Mouse (Mus musculus) neutrophil, adult 59 days (primary cell): ENCODE data around the gene Mtor. TPM values are rescaled to one million over a fixed set of nuclear protein-coding genes. Genes with fewer than 3 reads are reported as not detected.

Experiments used
- total RNA-seq, 2 experiments: library from RNA; stranded (reverse); gene quantifications; 1 replicate in 1 of 2; 2 replicates in 1 of 2; pipeline ENCODE4 v1.2.4; 2023

The Mtor gene
- total RNA-seq: 10 to 100 TPM; 21.1 to 31.2 TPM

DNA sequence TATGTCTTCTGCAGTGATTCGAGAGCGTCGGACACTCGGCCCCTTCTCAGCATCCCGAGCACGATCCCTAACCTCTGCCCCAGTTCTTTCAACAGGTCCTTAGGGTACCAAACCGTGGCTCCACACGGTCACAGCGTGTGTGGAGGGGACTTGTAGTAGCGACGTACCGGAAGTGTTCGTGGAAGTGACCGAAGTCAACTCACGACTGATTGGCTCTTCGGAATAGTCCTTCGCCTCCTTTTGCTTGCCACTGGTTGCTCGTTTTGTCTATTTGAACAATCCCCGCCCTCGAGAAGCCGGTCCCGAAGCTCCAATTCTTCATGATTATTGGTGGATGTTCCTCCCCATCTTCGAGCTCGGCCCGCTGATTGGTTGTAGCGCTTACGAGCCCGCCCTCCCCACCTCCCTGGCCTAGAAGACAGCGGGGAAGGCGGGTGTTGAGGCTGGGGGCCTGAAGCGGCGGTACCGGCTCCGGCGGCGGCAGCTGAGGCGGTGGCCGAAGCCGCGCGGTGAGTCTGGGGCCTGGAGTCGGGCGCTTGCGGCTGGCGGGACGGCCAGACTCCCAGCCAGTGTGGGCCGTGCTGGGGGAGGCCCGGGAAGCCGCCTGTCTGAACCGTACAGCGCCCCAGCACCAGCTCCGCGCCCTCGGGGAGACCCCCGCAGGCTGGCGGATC, at the start of gene Mtor:
Gene Mtor (plus strand): TSS at position 433 of the 674 bp plus-strand sequence.

GRCm38 (mm10) chr4:148444250-148444967, 4.0 kb upstream of the Mtor start, which contains the start of gene Ubiad1:
Gene Ubiad1 (minus strand): TSS chr4:148444771.

DNA sequence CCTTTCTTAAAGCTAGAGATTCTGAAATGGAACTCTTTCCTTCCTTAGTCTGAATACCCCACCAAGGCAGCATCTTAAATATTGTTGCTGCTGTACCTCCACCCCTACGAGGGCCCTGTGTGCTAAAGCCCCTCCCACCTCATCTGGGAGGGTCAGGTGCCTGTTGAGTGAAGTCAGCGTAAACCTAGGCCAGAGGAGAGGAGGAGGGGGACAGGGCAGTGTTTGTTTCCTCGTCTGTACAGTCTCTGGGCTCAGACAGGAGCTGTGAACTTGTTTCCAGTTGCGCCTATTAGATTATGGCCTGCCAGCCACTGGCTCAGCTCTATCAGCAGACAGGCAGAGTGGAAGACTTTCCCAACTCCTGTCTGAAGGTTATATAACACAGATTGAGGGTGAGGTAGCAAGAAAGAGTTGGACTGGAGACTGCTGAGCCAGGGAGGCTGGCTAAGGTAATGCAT, 52.0 kb downstream of the Mtor start, which contains the start of gene Angptl7:
Gene Angptl7 (minus strand): TSS at position 51 of the 458 bp plus-strand sequence.

DNA sequence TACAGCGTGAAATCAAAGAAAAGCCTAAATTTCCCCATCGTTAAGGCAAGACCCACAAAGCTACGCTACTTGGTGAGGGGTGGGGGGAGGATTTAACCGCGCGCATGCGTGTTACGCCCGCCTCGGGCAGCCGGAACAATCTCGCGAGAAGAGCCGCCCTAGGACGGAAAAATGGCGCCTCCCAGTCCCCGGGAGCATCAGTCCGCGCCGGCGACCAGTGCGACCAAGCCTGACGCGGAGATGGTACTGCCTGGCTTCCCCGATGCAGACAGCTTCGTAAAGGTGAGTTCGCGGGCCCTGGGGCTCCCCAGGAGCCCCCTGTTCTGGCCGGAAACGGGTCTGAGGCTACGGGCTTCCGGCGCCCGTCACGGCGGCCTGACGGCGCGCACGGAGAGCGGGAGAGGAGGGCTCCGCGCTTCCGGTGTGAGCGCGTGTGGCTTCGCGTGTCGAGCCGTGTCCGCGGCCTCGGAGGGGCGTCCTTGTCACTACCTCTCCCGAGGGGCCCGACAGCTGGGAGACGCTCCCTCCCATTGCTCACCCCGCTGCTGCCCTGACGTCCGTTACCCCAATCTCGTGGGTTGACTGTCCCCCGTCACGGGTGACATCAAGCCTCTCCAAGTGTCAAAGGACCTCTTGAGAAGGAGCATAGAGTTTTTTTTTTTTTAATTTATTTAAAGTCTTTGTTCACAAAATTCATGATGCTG, 110.0 kb downstream of the Mtor start, which contains the start of gene Exosc10:
Gene Exosc10 (plus strand): TSS at position 133 of the 704 bp plus-strand sequence.

DNA sequence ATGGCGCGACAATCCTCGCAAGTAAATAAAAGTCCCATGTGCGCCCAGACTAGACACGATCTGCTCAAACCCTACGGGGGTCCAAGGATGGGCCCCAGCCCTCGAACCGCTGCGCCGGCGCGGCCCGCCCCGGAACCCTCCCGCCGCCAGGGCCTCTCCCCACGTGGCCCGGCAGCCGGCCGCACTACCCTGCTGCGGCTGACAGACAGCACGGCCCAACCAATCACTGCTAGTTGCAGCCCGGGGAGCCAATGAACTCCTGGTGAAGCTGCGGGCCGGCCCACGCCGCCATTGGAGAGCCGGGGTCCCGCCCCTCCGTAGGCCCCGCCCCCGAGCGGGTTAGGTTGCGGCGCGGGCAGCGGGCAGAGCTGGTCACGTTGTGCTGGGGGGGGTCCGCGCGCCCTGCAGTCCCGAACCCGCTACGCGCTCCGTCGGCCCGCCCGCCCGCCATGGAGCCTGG, 142.8 kb downstream of the Mtor start, which contains the start of gene Srm:
Gene Srm (plus strand): TSS at position 333 of the 460 bp plus-strand sequence.

GRCm38 (mm10) chr4:148602357-148603120, 154.1 kb downstream of the Mtor start, which contains the start of gene Masp2:
Gene Masp2 (plus strand): TSS chr4:148602554.

Other genes with a start within 250 kb of the Mtor start
- not detected for gene Disp3, start 160.6 kb upstream of the Mtor start, total RNA-seq
- gene Ubiad1, start 3.8 kb upstream of the Mtor start, total RNA-seq: 1 to 10 TPM; 4.5 to 5.1 TPM
- not detected for gene Angptl7, start 51.8 kb downstream of the Mtor start, total RNA-seq
- gene Exosc10, start 109.8 kb downstream of the Mtor start, total RNA-seq: 10 to 100 TPM; 41.0 to 44.8 TPM
- gene Srm, start 142.9 kb downstream of the Mtor start, total RNA-seq: 10 to 100 TPM; 18.3 TPM
- not detected for gene Masp2, start 153.9 kb downstream of the Mtor start, total RNA-seq
- gene Tardbp, start 178.4 kb downstream of the Mtor start, total RNA-seq: 100 to 1,000 TPM; 166 to 184 TPM
- gene Gm572, start 194.7 kb downstream of the Mtor start, total RNA-seq: not detected